Mouse (Mus musculus): ENCODE results near the gene Ccdc155. TPM values are rescaled to one million over a fixed set of nuclear protein-coding genes. Genes with fewer than 3 reads are reported as not detected.

The Ccdc155 gene
- polyA plus RNA-seq, 1 experiment = 4.1 TPM

- Histone ChIP-seq H3K4me1 (ENCODE audit: control insufficient read depth, insufficient read depth, low read length) (peaks cover 6% of the 10 kb centered on the region), H3K4me3 (replicated peaks; ENCODE audit: extremely low read depth, low read depth, low read length) (no peak overlapping the region)
- no peak for TF ChIP-seq POLR2A (IDR thresholded peaks at IDR 0.05; ENCODE audit: borderline replicate concordance, extremely low read depth, low read depth, low read length)
- TF ChIP-seq CTCF (IDR thresholded peaks at IDR 0.05; ENCODE audit: insufficient read depth, low read length) = no peak
- 76% methylated on average over 11 of the region's 11 CpGs for WGBS
- DNase-seq = no peak
These were observed 56.8 kb downstream of the Ccdc155 start for GRCm38 (mm10) chr7:45147899-45148298.

DNA sequence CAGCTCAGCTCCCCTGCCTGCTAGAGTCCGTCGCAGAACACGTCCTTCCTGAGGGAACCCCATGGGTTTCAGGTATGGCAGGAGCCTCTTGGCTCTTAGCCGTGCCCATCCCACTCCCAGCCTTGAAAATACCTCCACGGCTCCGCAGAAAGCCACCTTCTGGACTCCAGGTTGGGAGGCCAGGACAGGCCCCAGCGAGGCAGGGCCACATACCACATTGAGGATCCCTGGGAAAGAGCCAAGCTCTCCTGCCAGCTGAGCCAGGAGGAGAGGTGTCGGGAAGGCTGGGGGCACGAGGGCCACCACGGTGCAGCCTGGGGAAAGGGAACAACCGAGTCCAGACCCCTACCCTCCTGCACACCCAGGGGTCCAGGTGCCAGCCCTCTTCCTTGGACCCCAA is 57.4 kb downstream of the Ccdc155 start:
- 90% methylated on average over 11 of the region's 11 CpGs for whole genome bisulfite sequencing
- no peak for DNase-seq
- TF ChIP-seq CTCF (IDR thresholded peaks at IDR 0.05; ENCODE audit: insufficient read depth, low read length) = no peak
- no peak for TF ChIP-seq POLR2A (IDR thresholded peaks at IDR 0.05; ENCODE audit: borderline replicate concordance, extremely low read depth, low read depth, low read length)
- peaks cover 6% of the 10 kb centered on the region for H3K4me1 ChIP-seq (ENCODE audit: control insufficient read depth, insufficient read depth, low read length)
- no peak overlapping the region for H3K4me3 ChIP-seq (replicated peaks; ENCODE audit: extremely low read depth, low read depth, low read length)

GRCm38 (mm10) chr7:45145460-45145859 is 59.2 kb downstream of the Ccdc155 start:
- no peak for DNase-seq
- H3K4me3 ChIP-seq (replicated peaks; ENCODE audit: extremely low read depth, low read depth, low read length) = no peak overlapping the region
- TF ChIP-seq CTCF (IDR thresholded peaks at IDR 0.05; ENCODE audit: insufficient read depth, low read length) (no peak), POLR2A (IDR thresholded peaks at IDR 0.05; ENCODE audit: borderline replicate concordance, extremely low read depth, low read depth, low read length) (no peak)
- WGBS = 96% methylated on average over 8 of the region's 8 CpGs
- peaks cover 2% of the 10 kb centered on the region for H3K4me1 ChIP-seq (ENCODE audit: control insufficient read depth, insufficient read depth, low read length)

DNA sequence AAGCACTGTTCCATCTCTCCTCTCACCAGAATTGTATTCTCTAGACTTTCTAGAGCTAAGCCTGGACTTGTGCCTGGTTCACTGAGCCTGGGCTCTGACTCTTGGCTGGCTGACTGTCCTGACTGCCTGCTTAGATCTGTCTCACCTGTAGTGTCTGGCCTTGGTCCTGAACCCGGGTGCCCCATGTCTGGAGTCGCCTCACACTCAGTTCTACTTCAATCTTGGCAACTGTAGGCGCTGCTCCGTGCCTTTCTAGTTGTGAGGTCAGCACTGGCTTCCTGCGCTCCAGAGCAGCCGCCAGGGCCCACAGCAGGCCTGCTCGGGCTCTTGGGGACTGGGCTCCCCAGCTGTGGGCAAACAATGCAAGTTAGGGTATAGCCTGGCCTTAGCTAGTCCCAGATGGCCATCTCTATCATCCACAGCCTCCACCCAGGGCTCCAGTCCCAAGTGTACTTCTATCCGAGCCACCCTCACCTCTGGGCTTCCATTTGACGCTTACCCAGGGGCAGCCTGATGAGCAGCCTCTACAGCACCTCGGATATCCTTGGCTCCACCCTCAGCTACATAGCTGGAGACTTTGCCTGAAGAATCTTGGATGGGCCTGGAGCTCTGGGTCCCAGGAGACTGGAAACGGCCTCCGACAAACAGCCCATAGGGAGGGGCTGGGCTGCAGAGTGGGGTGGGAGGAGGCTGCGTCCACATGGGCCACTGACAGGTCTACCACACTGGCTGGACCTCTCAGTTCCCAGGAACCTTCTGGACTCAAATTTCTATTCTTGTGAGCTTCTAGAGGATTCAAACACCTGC is 60.1 kb downstream of the Ccdc155 start:
- DNase-seq = no peak
- no peak overlapping the region for H3K4me3 ChIP-seq (replicated peaks; ENCODE audit: extremely low read depth, low read depth, low read length)
- no peaks in the 10 kb centered on the region; the same call in 1 of the 2 replicates for H3K4me1 ChIP-seq (ENCODE audit: control insufficient read depth, insufficient read depth, low read length)
- 73% methylated on average over 13 of the region's 13 CpGs for WGBS
- TF ChIP-seq POLR2A (IDR thresholded peaks at IDR 0.05; ENCODE audit: borderline replicate concordance, extremely low read depth, low read depth, low read length) (no peak), CTCF (IDR thresholded peaks at IDR 0.05; ENCODE audit: insufficient read depth, low read length) (no peak)

GRCm38 (mm10) chr7:45141914-45142313 is 62.8 kb downstream of the Ccdc155 start:
- Histone ChIP-seq H3K4me3 (replicated peaks; ENCODE audit: extremely low read depth, low read depth, low read length) (no peak overlapping the region), H3K4me1 (ENCODE audit: control insufficient read depth, insufficient read depth, low read length) (no peaks in the 10 kb centered on the region)
- no peak for DNase-seq
- no peak for TF ChIP-seq CTCF (IDR thresholded peaks at IDR 0.05; ENCODE audit: insufficient read depth, low read length)
- TF ChIP-seq POLR2A (IDR thresholded peaks at IDR 0.05; ENCODE audit: borderline replicate concordance, extremely low read depth, low read depth, low read length) = no peak
- 84% methylated on average over 5 of the region's 5 CpGs for WGBS

DNA sequence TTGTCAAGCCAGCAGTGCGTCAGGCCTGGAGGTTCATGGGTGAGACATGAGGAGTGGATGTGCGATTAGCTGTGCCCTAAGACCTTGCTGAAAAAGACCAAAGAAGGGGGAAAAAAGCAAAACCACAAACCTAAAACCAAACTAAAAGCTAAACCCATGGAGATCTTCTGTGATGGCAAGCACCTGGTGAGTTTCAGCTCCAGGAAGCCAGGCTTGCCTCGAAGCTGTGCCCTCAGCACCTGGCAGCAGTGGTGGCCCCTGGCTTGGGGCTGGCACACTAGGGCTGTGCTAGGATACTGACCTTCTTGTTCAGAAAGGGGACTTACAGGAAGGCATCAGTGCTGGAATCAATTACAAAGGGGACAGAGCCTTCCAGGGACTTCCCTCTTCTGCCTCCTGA is 63.4 kb downstream of the Ccdc155 start:
- TF ChIP-seq POLR2A (IDR thresholded peaks at IDR 0.05; ENCODE audit: borderline replicate concordance, extremely low read depth, low read depth, low read length) (no peak), CTCF (IDR thresholded peaks at IDR 0.05; ENCODE audit: insufficient read depth, low read length) (no peak)
- H3K4me1 ChIP-seq (ENCODE audit: control insufficient read depth, insufficient read depth, low read length) = 0 out of 2 replicates have a peak, but pooled peaks cover 2% of the 10 kb centered on the region
- H3K4me3 ChIP-seq (replicated peaks; ENCODE audit: extremely low read depth, low read depth, low read length) = no peak overlapping the region
- DNase-seq = no peak
- 81% methylated on average over 3 of the region's 3 CpGs for WGBS

DNA sequence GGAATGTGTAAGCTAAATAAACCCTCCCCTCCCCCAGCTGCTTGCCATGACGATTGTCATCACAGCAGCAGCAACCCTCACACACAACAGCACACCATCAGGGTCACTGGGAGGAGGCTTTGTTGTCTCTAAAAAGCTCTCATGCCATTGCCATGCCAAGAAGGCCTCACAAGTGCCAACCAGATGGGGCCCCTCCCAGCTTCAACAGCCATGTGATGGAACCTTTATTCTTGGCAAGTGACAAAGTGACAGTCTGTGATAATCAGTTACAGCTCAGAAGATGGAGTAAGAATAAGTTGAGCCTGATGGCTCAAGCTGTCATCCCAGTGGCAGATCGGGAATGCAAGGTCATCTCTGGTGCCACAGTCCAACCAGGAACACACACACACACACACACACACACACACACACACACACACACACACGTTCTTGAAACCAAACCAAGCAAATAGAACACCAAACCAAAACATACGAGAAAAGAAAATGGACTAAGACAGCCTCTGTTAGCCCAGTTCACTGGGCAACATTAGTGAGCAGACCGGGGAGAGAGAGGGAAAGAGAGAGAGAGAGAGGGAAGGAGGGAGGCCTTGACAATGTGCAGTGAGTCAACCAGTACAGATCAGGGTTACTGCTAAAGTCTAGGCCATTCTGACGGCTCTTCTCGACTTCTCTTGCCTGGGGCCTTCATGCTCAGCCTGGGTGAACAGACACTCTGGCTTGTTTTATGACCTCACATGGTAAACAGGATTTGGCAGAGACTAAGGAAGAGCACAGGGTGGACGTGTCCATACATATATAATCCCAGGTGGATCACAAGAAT is 64.6 kb downstream of the Ccdc155 start:
- no peak overlapping the region for H3K4me3 ChIP-seq (replicated peaks; ENCODE audit: extremely low read depth, low read depth, low read length)
- WGBS = 64% methylated on average over 8 of the region's 8 CpGs
- H3K4me1 ChIP-seq (ENCODE audit: control insufficient read depth, insufficient read depth, low read length) = 0 out of 2 replicates have a peak, but pooled peaks cover 2% of the 10 kb centered on the region
- TF ChIP-seq POLR2A (IDR thresholded peaks at IDR 0.05; ENCODE audit: borderline replicate concordance, extremely low read depth, low read depth, low read length) = no peak
- TF ChIP-seq CTCF (IDR thresholded peaks at IDR 0.05; ENCODE audit: insufficient read depth, low read length) = no peak
- no peak for DNase-seq

DNA sequence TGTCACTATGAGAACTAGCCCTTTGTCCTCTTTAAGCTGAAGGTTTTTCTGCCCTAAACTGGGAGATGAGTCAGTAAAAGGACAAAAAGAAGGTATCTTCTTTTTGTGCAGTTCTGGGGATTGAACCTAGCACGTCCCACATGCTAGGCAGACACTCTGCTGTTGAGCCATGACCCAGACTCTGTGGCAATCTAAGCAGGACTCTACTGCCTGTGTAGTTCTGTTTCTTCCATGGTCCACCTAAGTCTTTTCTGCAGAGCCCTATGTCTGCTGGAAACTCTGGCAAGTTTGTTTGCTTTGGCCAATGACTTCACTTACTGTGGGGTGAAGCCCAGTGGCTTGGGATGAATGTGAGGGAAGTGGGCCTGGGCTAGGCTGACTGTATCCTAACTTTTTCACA is 66.3 kb downstream of the Ccdc155 start:
- no peak for TF ChIP-seq POLR2A (IDR thresholded peaks at IDR 0.05; ENCODE audit: borderline replicate concordance, extremely low read depth, low read depth, low read length)
- TF ChIP-seq CTCF (IDR thresholded peaks at IDR 0.05; ENCODE audit: insufficient read depth, low read length) = no peak
- Histone ChIP-seq H3K4me3 (replicated peaks; ENCODE audit: extremely low read depth, low read depth, low read length) (no peak overlapping the region), H3K4me1 (ENCODE audit: control insufficient read depth, insufficient read depth, low read length) (0 out of 2 replicates have a peak, but pooled peaks cover 5% of the 10 kb centered on the region)
- no peak for DNase-seq
- 85% methylated on average over 1 of the region's 1 CpGs for WGBS

- no peak for DNase-seq
- Histone ChIP-seq H3K4me1 (ENCODE audit: control insufficient read depth, insufficient read depth, low read length) (0 out of 2 replicates have a peak, but pooled peaks cover 5% of the 10 kb centered on the region), H3K4me3 (replicated peaks; ENCODE audit: extremely low read depth, low read depth, low read length) (no peak overlapping the region)
- TF ChIP-seq CTCF (IDR thresholded peaks at IDR 0.05; ENCODE audit: insufficient read depth, low read length) (no peak), POLR2A (IDR thresholded peaks at IDR 0.05; ENCODE audit: borderline replicate concordance, extremely low read depth, low read depth, low read length) (no peak)
- 60% methylated on average over 12 of the region's 12 CpGs for WGBS
These were observed 67.3 kb downstream of the Ccdc155 start for GRCm38 (mm10) chr7:45137171-45138006.
